Mouse (Mus musculus) embryonic stem cell, embryonic (primary cell): ENCODE measurements around the gene Zfp740.

Experiments
- CTCF ChIA-PET, 4 experiments: fragments of 300-600 bp in 2 of 4; fragments of 350-600 bp in 2 of 4; sonication (Branson Sonifier 250); formaldehyde crosslinking; loops; one replicate each; lab custom pipeline; 2022; ENCODE audit warnings: inconsistent platforms in 2 of 4; lab: Charles Lee
- POLR2A ChIA-PET, 4 experiments: fragments of 300-600 bp in 2 of 4; fragments of 350-600 bp in 2 of 4; sonication (Branson Sonifier 250); formaldehyde crosslinking; loops; one replicate each; lab custom pipeline; 2022; ENCODE audit warnings: antibody characterized with exemption in 4 of 4, inconsistent platforms in 1 of 4; lab: Charles Lee

The Zfp740 gene

DNA sequence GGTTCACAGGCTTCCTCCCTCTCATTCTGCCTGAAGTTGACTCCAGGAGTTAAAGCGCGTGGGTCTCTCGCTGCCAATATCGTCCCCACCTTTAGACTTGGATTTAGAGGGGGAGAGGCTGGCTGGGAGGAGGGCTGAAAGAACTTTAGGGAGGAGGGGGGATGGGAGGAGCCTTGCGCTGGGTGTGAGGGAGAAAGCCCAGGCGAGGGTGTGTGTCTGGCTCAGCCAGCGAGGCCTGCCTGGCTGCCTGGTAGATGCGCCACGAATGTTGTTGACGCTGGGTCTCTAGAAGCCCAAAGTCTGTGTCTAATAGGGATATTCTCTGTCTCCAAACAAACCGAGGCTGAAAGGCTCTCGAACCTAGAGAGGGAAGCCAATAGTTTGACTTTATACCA is 55.0 kb downstream of the Zfp740 start:
- POLR2A ChIA-PET = interaction anchor here in 3 of 4 experiments (0.6 to 5.4 kb wide), 20 partner anchors 8 to 465 kb away, joined by 3 to 40 read pairs (median 3); partner anchors contain the start of genes Gm9918 (in 1 of the 3), Mfsd5 (in 1 of the 3) and Soat2 (in 1 of the 3)
- CTCF ChIA-PET = interaction anchor here in 3 of 4 experiments (0.6 to 1.6 kb wide), 9 partner anchors 11 to 150 kb away, joined by 3 to 9 read pairs (median 3); partner anchors contain the start of genes Soat2 (in 1 of the 3) and Spryd3 (in 1 of the 3)

GRCm38 (mm10) chr15:102258581-102259253 is 55.7 kb downstream of the Zfp740 start:
- POLR2A ChIA-PET = interaction anchor here in 3 of 4 experiments (0.5 to 5.4 kb wide), 23 partner anchors 9 to 464 kb away, joined by 3 to 40 read pairs (median 3); partner anchors contain the start of genes Gm9918 (in 1 of the 3), Mfsd5 (in 1 of the 3), Soat2 (in 1 of the 3) and Zfp740 (in 1 of the 3)
- CTCF ChIA-PET = interaction anchor here (0.6 to 1.6 kb wide), 13 partner anchors 12 to 151 kb away, joined by 3 to 9 read pairs (median 3); partner anchors contain the start of genes Soat2 (in 1 of the 4) and Spryd3 (in 1 of the 4)

DNA sequence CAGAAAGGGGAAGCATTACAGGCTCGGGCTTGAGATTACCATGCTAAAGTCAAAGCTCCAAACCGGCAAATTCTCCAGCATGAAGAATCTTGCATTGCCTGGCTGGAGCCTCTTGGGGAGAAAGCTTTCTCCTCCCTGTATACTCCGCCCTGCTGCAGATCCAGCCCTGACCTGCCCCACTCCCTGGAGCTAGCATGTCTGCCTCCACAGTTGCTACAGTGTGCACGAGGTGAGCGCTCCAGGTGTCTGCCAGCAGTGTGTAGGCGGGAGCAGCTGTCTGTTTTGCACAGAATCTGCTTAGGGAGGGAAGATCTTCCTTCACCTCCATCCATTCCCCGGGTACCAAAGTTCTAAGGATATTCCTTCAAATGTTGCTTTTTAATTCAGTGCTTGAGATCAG is 59.5 kb downstream of the Zfp740 start:
- CTCF ChIA-PET = interaction anchor here in 2 of 4 experiments (0.5 to 1.0 kb wide), 3 partner anchors 16 to 1022 kb away, joined by 3 to 6 read pairs (median 3); no protein-coding TSS in a partner anchor
- POLR2A ChIA-PET = interaction anchor here in 3 of 4 experiments (0.5 to 2.2 kb wide), 19 partner anchors 9 to 1149 kb away, joined by 3 to 10 read pairs (median 3); partner anchors contain the start of genes Map3k12 (in 1 of the 3) and Zfp740 (in 1 of the 3)

GRCm38 (mm10) chr15:102263037-102263436 is 60.0 kb downstream of the Zfp740 start:
- CTCF ChIA-PET = interaction anchor here in 1 of 4 experiments (0.5 to 1.0 kb wide), 2 partner anchors 15 to 39 kb away, joined by 3 to 6 read pairs; no protein-coding TSS in a partner anchor
- POLR2A ChIA-PET = interaction anchor here in 3 of 4 experiments (0.5 to 2.2 kb wide), 15 partner anchors 8 to 1149 kb away, joined by 3 to 10 read pairs (median 3); partner anchors contain the start of gene Zfp740 (in 1 of the 3)
